Mouse (Mus musculus) kidney, adult 2 months (tissue): ENCODE data around the gene Myrf.

Experiments
- CTCF ChIP-seq: fragments of 200-500 bp; conservative IDR thresholded peaks from 2 replicates; pipeline ENCODE4 v1.5.1; 2011; ENCODE audit warnings: low read depth, mild to moderate bottlenecking, control low read depth, low read length, moderate library complexity, mixed read lengths; ENCODE audit not compliant: insufficient read depth, insufficient read length
- POLR2A ChIP-seq: fragments of 200-500 bp; IDR thresholded peaks from one replicate; pipeline ENCODE4 v1.6.1; 2011; ENCODE audit warnings: low read depth, low read length, control low read depth

GRCm38 (mm10) chr19:10270356-10270755, 29.8 kb upstream of the Myrf start:
- TF ChIP-seq POLR2A: no peak
- TF ChIP-seq CTCF: no peak
